Mouse (Mus musculus) liver, embryonic 14.5 days (tissue): Measurements from ENCODE around the gene Ap1s1.

Source experiments
- CTCF ChIP-seq: IDR thresholded peaks from 2 replicates; pipeline ENCODE4 v1.5.1; 2016; ENCODE audit warnings: antibody characterized with exemption, low read depth, control low read depth
- EP300 ChIP-seq: IDR thresholded peaks from 2 replicates; pipeline ENCODE4 v1.6.1; 2016; ENCODE audit warnings: antibody characterized with exemption, low read depth

- TF ChIP-seq EP300 = no peak
- TF ChIP-seq CTCF = no peak
These were observed 37.1 kb upstream of the Ap1s1 start for GRCm38 (mm10) chr5:137083051-137083450.
